Mouse (Mus musculus) layer of hippocampus, postnatal 25 days (tissue): Measurements from ENCODE around the gene Gltp. TPM values are rescaled to one million over a fixed set of nuclear protein-coding genes. Genes with fewer than 3 reads are reported as not detected.
A peak's percentile ranks its signal among the peaks of the same experiment; 100 is the strongest.

Experiments
- DNase-seq, 2 experiments: peaks; one replicate each; pipeline ENCODE4 v3.0.0; 2022; ENCODE audit warnings: mixed read lengths in 2 of 2, low spot score in 1 of 2; ENCODE audit errors: extremely low spot score in 1 of 2
- total RNA-seq, 2 experiments: library from RNA; stranded (reverse); gene quantifications; 2 replicates each; pipeline ENCODE4 v1.2.3; 2021

Gene Gltp
- total RNA-seq, 2 experiments from 2014 or later = 36.7 to 46.2 TPM

DNA sequence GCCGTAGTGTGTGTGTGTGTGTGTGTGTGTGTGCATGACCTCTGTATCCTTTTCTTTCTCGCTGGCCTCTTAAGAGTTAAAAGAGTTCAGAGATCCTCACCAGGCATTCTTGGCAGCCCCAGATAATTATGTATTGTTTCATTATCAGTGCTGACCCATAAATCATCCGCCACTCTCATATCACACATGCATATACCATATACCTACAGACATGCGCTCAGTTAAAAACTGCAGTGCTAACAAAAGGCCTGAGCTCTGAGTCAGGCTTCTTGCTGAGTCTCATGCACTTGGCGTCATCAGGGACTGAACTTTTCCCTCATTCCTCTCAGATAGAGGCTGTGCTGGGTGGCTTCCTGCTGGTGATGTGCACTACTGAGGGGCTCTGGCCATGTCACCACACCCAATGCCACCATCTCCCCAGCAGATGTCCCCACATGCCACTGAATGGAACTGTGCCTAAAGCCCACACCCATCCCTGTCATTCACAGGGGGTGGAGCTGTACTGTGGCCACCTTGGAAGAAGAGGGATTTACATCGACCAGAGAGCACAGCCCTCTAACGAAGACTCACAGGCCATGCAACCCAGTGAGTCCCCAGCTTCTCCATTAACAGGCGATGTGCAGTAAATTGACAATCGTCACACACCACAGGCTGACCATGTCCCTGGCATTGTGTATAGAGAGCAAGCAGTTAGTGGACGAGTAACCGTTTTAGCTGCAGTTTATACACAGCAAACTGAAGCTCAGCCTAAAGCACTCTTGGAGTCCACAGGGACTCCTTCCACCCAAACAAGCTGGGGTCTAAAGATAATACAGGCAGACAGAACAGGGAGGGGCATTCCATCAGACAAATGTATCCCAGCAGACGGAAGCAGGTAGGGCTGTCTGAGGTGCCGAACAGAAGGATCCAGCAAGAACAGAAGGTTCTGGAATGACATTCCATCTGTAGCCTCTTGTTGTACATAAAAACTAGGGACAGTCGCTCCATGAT lies 11.9 kb upstream of the Gltp start:
- DNase-seq = no peak

GRCm38 (mm10) chr5:114699015-114699414 lies 8.2 kb upstream of the Gltp start:
- no peak for DNase-seq

- peak; percentile 68 to 72 for DNase-seq
Measured at GRCm38 (mm10) chr5:114698044-114698746, 7.4 kb upstream of the Gltp start.

GRCm38 (mm10) chr5:114696939-114697338 lies 6.2 kb upstream of the Gltp start:
- DNase-seq = no peak

DNA sequence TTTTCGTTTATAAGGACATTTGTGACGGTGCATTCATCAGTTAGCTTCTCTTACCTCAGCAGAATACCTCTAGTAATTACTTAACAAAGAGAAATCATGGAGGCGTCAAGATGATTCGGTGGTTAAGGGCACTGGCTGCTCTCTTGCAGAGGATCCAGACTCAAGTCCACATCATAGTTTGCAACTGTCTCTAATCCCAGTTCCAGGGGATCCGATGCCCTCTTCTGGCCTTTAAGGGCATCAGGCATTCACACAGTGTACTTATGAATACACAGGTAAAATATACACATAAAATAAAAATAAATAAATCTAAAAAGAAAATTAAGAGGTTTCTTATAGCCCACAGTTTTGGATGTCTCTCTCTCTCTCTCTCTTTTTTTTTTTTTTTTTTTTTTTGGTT lies 5.0 kb upstream of the Gltp start:
- DNase-seq = no peak

GRCm38 (mm10) chr5:114689700-114690366 lies 951 bp downstream of the Gltp start:
- no peak for DNase-seq

- DNase-seq = no peak
Measured at GRCm38 (mm10) chr5:114688703-114689102, 2.1 kb downstream of the Gltp start.

GRCm38 (mm10) chr5:114687901-114688300 lies 2.9 kb downstream of the Gltp start:
- no peak for DNase-seq

DNA sequence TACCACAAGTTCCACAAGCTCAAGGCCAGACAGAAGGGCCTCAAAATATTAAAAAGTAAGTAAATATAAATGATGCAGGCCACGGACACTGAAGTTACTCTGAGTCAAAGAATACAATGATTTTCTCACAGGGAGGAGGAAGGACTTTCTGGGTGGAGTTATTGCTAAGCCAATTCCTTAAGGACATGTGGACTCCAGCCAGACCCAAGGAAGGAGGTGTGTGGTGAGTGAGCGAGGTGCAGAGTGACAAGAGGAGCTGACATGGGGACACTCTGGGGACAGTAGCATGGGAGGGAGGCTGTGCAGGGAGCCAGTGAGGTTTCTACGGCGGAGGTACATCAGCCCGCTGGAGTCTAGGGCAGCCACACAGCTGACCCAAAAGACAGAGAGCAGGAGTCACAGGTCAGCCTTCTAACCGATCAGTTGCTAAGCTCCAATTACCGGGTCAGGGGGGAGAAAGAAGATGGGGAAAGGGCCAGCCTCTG lies 4.0 kb downstream of the Gltp start:
- DNase-seq = no peak

DNA sequence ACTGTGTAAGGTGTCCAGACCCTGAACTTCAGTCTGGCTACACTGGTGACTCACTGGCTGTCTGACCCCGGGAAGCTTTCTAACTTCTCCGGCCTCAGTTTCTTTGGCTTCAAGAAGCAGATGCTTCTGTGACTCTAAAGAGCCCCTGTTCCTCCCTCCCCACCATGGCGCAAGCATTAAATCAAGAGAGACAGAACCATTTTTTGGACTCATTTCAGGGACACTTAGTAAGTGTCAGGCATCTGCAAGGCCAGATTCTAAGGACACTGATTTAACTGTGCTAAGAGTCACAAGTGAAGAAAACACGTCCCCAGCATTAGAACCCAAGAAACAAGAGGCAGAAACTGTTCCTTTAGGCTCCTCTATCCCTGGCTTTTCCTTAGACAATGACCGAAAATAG lies 4.8 kb downstream of the Gltp start:
- DNase-seq = no peak

- DNase-seq = no peak
Measured at GRCm38 (mm10) chr5:114681717-114682116, 9.1 kb downstream of the Gltp start.

- DNase-seq = no peak
Measured at GRCm38 (mm10) chr5:114680676-114681285, 10.0 kb downstream of the Gltp start.

- no peak for DNase-seq
Measured at GRCm38 (mm10) chr5:114679841-114680591, 10.8 kb downstream of the Gltp start.

GRCm38 (mm10) chr5:114674594-114674993 lies 16.2 kb downstream of the Gltp start:
- no peak for DNase-seq

- no peak for DNase-seq
Measured at GRCm38 (mm10) chr5:114673114-114673513, 17.7 kb downstream of the Gltp start.

DNA sequence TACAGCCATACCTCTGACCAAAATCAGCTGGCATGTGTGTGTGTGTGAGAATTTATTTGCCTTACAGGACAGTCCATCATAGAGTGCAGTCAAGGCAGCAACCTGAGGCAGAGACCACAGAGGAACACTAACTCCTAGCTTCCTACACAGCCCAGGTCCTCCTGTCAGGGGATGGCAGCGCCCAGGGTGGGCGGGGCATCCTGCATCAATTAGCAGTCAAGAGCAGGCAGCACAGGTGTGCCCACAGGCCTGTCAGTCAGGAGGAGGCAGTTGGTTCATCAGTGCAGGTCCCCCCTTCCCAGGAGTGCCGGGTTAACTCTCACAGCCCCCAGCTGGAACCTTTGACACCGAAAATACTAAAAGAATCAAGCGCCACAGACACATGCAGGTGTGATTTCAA lies 21.8 kb downstream of the Gltp start:
- DNase-seq = no peak

GRCm38 (mm10) chr5:114667228-114667856 lies 23.4 kb downstream of the Gltp start:
- DNase-seq = peak; percentile 100

- no peak for DNase-seq
Measured at GRCm38 (mm10) chr5:114666659-114667058, 24.1 kb downstream of the Gltp start.

GRCm38 (mm10) chr5:114664750-114665149 lies 26.0 kb downstream of the Gltp start:
- no peak for DNase-seq
